Mouse (Mus musculus) G1E (cell line): Measurements from ENCODE around the gene Csf1.

ENCODE experiments used
- CTCF ChIP-seq: IDR thresholded peaks from 2 replicates; pipeline ENCODE4 v1.5.1; 2012; ENCODE audit warnings: low read depth, low read length, inconsistent platforms, mixed read lengths
- GATA1 ChIP-seq: IDR thresholded peaks from 2 replicates; pipeline ENCODE4 v1.6.1; 2012; ENCODE audit warnings: borderline replicate concordance, low read length, inconsistent platforms, mixed read lengths
- GATA2 ChIP-seq: IDR thresholded peaks from 2 replicates; pipeline ENCODE4 v1.6.1; 2012; ENCODE audit warnings: low read depth, low read length, inconsistent platforms, borderline replicate concordance
- POLR2AphosphoS5 ChIP-seq: IDR thresholded peaks from 2 replicates; pipeline ENCODE4 v1.6.1; 2012; ENCODE audit warnings: low read depth, low read length, inconsistent platforms; ENCODE audit not compliant: insufficient replicate concordance
- TAL1 ChIP-seq: conservative IDR thresholded peaks from 2 replicates; pipeline ENCODE4 v1.6.1; 2012; ENCODE audit warnings: low read depth, low read length, inconsistent platforms, mixed read lengths

- TF ChIP-seq CTCF (0 out of 2 replicates have a peak, but pooled peaks have one; percentile 8), POLR2AphosphoS5 (no peak), GATA1 (no peak), TAL1 (no peak), GATA2 (no peak)
Measured at GRCm38 (mm10) chr3:107748260-107748955, 11.9 kb downstream of the Csf1 start.
